Mouse (Mus musculus): ENCODE measurements around the gene Lpar4. TPM values are rescaled to one million over a fixed set of nuclear protein-coding genes. Genes with fewer than 3 reads are reported as not detected.

Gene Lpar4
- total and polyA plus RNA-seq, 3 experiments: not detected

GRCm38 (mm10) chrX:106962233-106962632, 41.8 kb downstream of the Lpar4 start:
- DNase-seq (ENCODE audit: low read depth, low spot score): no peak
- Histone ChIP-seq H3K9me3 (replicated peaks; ENCODE audit: insufficient read depth, low read length) (no peaks in the 10 kb centered on the region), H3K27me3 (ENCODE audit: control insufficient read depth in 1 of 2, insufficient read depth in 2 of 2, low read length in 2 of 2) (no peaks in the 10 kb centered on the region), H3K79me2 (ENCODE audit: control insufficient read depth, insufficient read depth, low read length, poor library complexity) (no peaks in the 10 kb centered on the region), H3K36me3 (ENCODE audit: control insufficient read depth in 1 of 2, insufficient read depth in 2 of 2, low read length in 2 of 2) (no peaks in the 10 kb centered on the region), H3K27ac (ENCODE audit: control insufficient read depth, low read depth, low read length) (no peak overlapping the region), H3K9ac (ENCODE audit: control insufficient read depth, low read depth, low read length, poor library complexity, severe bottlenecking) (no peak overlapping the region), H3K4me3 (ENCODE audit: control insufficient read depth in 1 of 2, insufficient read depth in 1 of 2, low read depth in 2 of 2, low read length in 2 of 2) (no peak overlapping the region), H3K4me1 (ENCODE audit: control insufficient read depth in 1 of 2, insufficient read depth in 2 of 2, low read length in 2 of 2) (no peaks in the 10 kb centered on the region)
- TF ChIP-seq POLR2AphosphoS5 (IDR thresholded peaks at IDR 0.05; ENCODE audit: borderline replicate concordance, low read depth, low read length) (no peak), MYC (IDR thresholded peaks at IDR 0.05; ENCODE audit: low read depth, low read length) (no peak)

GRCm38 (mm10) chrX:106964326-106964725, 43.9 kb downstream of the Lpar4 start:
- Histone ChIP-seq H3K27ac (ENCODE audit: control insufficient read depth, low read depth, low read length) (no peak overlapping the region), H3K27me3 (ENCODE audit: control insufficient read depth in 1 of 2, insufficient read depth in 2 of 2, low read length in 2 of 2) (no peaks in the 10 kb centered on the region), H3K4me3 (ENCODE audit: control insufficient read depth in 1 of 2, insufficient read depth in 1 of 2, low read depth in 2 of 2, low read length in 2 of 2) (no peak overlapping the region), H3K36me3 (ENCODE audit: control insufficient read depth in 1 of 2, insufficient read depth in 2 of 2, low read length in 2 of 2) (no peaks in the 10 kb centered on the region), H3K9me3 (replicated peaks; ENCODE audit: insufficient read depth, low read length) (no peaks in the 10 kb centered on the region), H3K9ac (ENCODE audit: control insufficient read depth, low read depth, low read length, poor library complexity, severe bottlenecking) (no peak overlapping the region), H3K79me2 (ENCODE audit: control insufficient read depth, insufficient read depth, low read length, poor library complexity) (no peaks in the 10 kb centered on the region), H3K4me1 (ENCODE audit: control insufficient read depth in 1 of 2, insufficient read depth in 2 of 2, low read length in 2 of 2) (no peaks in the 10 kb centered on the region)
- DNase-seq (ENCODE audit: low read depth, low spot score): no peak
- TF ChIP-seq SMC3 (IDR thresholded peaks at IDR 0.05; ENCODE audit: low read depth, low read length) (no peak), MAX (IDR thresholded peaks at IDR 0.05; ENCODE audit: low read length) (no peak), GABPA (IDR thresholded peaks at IDR 0.05; ENCODE audit: low read depth, low read length) (no peak), ZNF384 (IDR thresholded peaks at IDR 0.05; ENCODE audit: low read depth, low read length) (no peak), CTCF (IDR thresholded peaks at IDR 0.05 in 2 of 3, conservative IDR thresholded peaks at IDR 0.05 in 1 of 3; ENCODE audit: control insufficient read depth in 1 of 3, insufficient read depth in 1 of 3, low read depth in 2 of 3, low read length in 3 of 3, poor library complexity in 1 of 3, severe bottlenecking in 1 of 3) (no peak), MEF2A (IDR thresholded peaks at IDR 0.05; ENCODE audit: extremely low read depth, insufficient replicate concordance, low read depth, low read length, poor library complexity, severe bottlenecking) (no peak), ZKSCAN1 (IDR thresholded peaks at IDR 0.05; ENCODE audit: low read depth, low read length) (no peak), MAZ (IDR thresholded peaks at IDR 0.05; ENCODE audit: low read depth, low read length) (no peak), ELF1 (IDR thresholded peaks at IDR 0.05; ENCODE audit: low read depth, low read length) (no peak), KAT2A (conservative IDR thresholded peaks at IDR 0.05; ENCODE audit: low read depth, low read length) (no peak), GATA1 (IDR thresholded peaks at IDR 0.05; ENCODE audit: low read depth, low read length) (no peak), POLR2AphosphoS2 (IDR thresholded peaks at IDR 0.05; ENCODE audit: low read length) (no peak), SIN3A (IDR thresholded peaks at IDR 0.05; ENCODE audit: low read length) (no peak), MXI1 (IDR thresholded peaks at IDR 0.05; ENCODE audit: low read depth, low read length) (no peak), JUND (IDR thresholded peaks at IDR 0.05; ENCODE audit: low read depth, low read length) (no peak), MAFK (IDR thresholded peaks at IDR 0.05; ENCODE audit: borderline replicate concordance, low read depth, low read length) (no peak), HCFC1 (IDR thresholded peaks at IDR 0.05; ENCODE audit: low read depth, low read length) (no peak), ZMIZ1 (IDR thresholded peaks at IDR 0.05; ENCODE audit: low read depth, low read length) (no peak), RAD21 (IDR thresholded peaks at IDR 0.05; ENCODE audit: low read depth, low read length) (no peak)

Other genes with a start within 250 kb of the Lpar4 start
- not detected in 2 replicates for gene Rtl3, start 80.0 kb upstream of the Lpar4 start, total RNA-seq (2012; rRNA removed)
- gene Rtl3, start 80.0 kb upstream of the Lpar4 start, polyA plus RNA-seq (2012; ENCODE audit: insufficient read depth in 1 of 2, insufficient read length in 2 of 2, low read depth in 1 of 2, low replicate concordance in 2 of 2, missing spikeins in 1 of 2): not detected
- gene P2ry10, start 167.9 kb downstream of the Lpar4 start, total RNA-seq (2012; rRNA removed): not detected in 2 replicates
- not detected for gene P2ry10, start 167.9 kb downstream of the Lpar4 start, polyA plus RNA-seq (2012; ENCODE audit: insufficient read depth in 1 of 2, insufficient read length in 2 of 2, low read depth in 1 of 2, low replicate concordance in 2 of 2, missing spikeins in 1 of 2)
- not detected in 2 replicates for gene P2ry10b, start 228.3 kb downstream of the Lpar4 start, total RNA-seq (2012; rRNA removed)
- gene P2ry10b, start 228.3 kb downstream of the Lpar4 start, polyA plus RNA-seq (2012; ENCODE audit: insufficient read depth in 1 of 2, insufficient read length in 2 of 2, low read depth in 1 of 2, low replicate concordance in 2 of 2, missing spikeins in 1 of 2): not detected

Data from MEL (cell line).